Mouse (Mus musculus) ES-Bruce4 (cell line): ENCODE measurements around the gene Cxcl1.

Source experiments
- CTCF ChIP-seq: IDR thresholded peaks from one replicate; pipeline ENCODE4 v1.8.1; 2011; ENCODE audit warnings: low read depth, low read length
- POLR2A ChIP-seq: IDR thresholded peaks from one replicate; pipeline ENCODE4 v1.8.1; 2011; ENCODE audit warnings: low read length; ENCODE audit not compliant: insufficient read depth

GRCm38 (mm10) chr5:90903339-90904020 lies 12.4 kb downstream of the Cxcl1 start, which contains the start of gene Cxcl2:
- TF ChIP-seq POLR2A (no peak), CTCF (no peak)
